Mouse (Mus musculus) forebrain, embryonic 16.5 days (tissue): Measurements from ENCODE around the gene Kiss1. TPM values are rescaled to one million over a fixed set of nuclear protein-coding genes. Genes with fewer than 3 reads are reported as not detected.
A peak's percentile ranks its signal among the peaks of the same experiment; 100 is the strongest.

ENCODE experiments used
- ATAC-seq: fragments of 200-750 bp; cut with Nextera tagmentation; 2 replicates; pipeline ENCODE4 v1.8.0; 2017; ENCODE audit warnings: mild to moderate bottlenecking, moderate library complexity
- H3K27ac ChIP-seq: fragments of 300-500 bp; sonication (generic); 2 replicates; pipeline ENCODE4 v1.5.1; 2014; ENCODE audit warnings: low read length, control low read depth
- H3K27me3 ChIP-seq: fragments of 300-500 bp; sonication (generic); replicated peaks from 2 replicates; pipeline ENCODE4 v1.6.1; 2014; ENCODE audit warnings: low read length; ENCODE audit not compliant: control insufficient read depth, insufficient read depth
- H3K36me3 ChIP-seq: fragments of 300-500 bp; sonication (generic); 2 replicates; pipeline ENCODE4 v1.6.1; 2014; ENCODE audit not compliant: control insufficient read depth, insufficient read depth
- H3K4me1 ChIP-seq: fragments of 300-500 bp; sonication (generic); replicated peaks from 2 replicates; pipeline ENCODE4 v1.6.1; 2014; ENCODE audit warnings: low read length; ENCODE audit not compliant: control insufficient read depth, insufficient read depth
- H3K4me2 ChIP-seq: fragments of 300-500 bp; sonication (generic); 2 replicates; pipeline ENCODE4 v1.6.1; 2014; ENCODE audit warnings: mild to moderate bottlenecking, low read length, control low read depth
- H3K4me3 ChIP-seq: fragments of 300-500 bp; sonication (generic); replicated peaks from 2 replicates; pipeline ENCODE4 v1.5.1; 2014; ENCODE audit warnings: mild to moderate bottlenecking, low read length, control low read depth
- H3K9ac ChIP-seq: fragments of 300-500 bp; sonication (generic); replicated peaks from 2 replicates; pipeline ENCODE4 v1.6.1; 2014; ENCODE audit warnings: low read depth, low read length, control low read depth
- H3K9me3 ChIP-seq: fragments of 300-500 bp; sonication (generic); 2 replicates; pipeline ENCODE4 v1.6.1; 2016; ENCODE audit warnings: low read length; ENCODE audit not compliant: control insufficient read depth
- WGBS: fragments of 180-500 bp; shearing (Covaris S2); extraction: QIAGEN DNeasy Blood & Tissue Kit; methylation state at CpG from one replicate; pipeline ENCODE4 v1.1.7; 2014; 5-methylcytosine and 5-hydroxymethylcytosine counted together
- polyA plus RNA-seq: library from polyadenylated mRNA; unstranded; fragments of >200 nt; fragmentation: Nextera tagmentation; extraction: Ambion mirVana; gene quantifications from 2 replicates; pipeline ENCODE4 v1.2.1, GENCODE M21; 2015

Gene Kiss1
- polyA plus RNA-seq, 1 experiment from 2014 or later, result 0.60 TPM

DNA sequence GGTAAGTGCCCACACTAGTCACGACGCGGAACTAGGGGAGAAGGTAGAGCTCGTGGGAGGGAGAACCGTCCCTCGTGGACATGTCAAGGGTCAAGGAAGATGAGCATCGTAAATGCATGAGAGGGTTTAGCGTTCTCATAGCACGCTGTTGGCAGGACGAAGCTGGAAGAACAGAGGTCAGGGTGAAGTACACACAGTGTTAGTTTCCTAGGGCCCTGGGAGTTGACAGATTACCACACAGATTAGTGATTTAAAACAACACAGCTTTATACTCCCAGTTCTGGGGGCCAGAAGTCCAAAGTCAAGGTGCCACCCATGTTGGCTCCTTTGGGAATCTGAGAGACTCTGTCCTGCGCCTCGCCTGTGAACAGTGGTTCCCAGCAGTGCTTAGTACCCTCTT lies 33.8 kb upstream of the Kiss1 start:
- Histone ChIP-seq H3K36me3 (peaks cover 4% of the 10 kb centered on the region; the same call in 1 of the 2 replicates), H3K27me3 (no peaks in the 10 kb centered on the region)
- 95% methylated on average over 12 of the region's 12 CpGs for WGBS

DNA sequence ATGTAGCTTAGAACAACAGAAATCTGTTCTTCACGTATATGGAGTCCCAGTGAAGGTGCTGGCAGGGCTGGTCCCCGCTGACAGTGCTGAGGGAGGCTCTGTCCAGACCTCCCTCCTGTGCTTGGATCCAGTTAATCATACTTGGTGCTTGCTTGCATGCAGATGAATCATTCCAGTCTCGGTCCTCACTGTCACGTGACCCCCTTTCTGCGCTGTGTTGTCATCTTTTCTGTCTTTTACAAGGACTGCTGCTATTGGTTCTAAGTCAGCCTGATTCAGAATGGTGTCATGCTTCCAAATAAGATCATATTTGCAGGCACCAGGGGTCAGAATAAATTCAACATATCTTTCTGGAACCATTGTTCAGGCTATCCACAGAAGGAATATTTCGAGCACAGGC lies 29.8 kb upstream of the Kiss1 start:
- ATAC-seq, result no peak
- H3K27me3 ChIP-seq, result no peaks in the 10 kb centered on the region
- H3K36me3 ChIP-seq, result peaks cover 6% of the 10 kb centered on the region; the same call in 1 of the 2 replicates
- 91% methylated on average over 6 of the region's 6 CpGs for WGBS
- no peak overlapping the region for H3K4me2 ChIP-seq
- H3K9me3 ChIP-seq, result no peaks in the 10 kb centered on the region
- H3K27ac ChIP-seq, result no peak overlapping the region
- no peak overlapping the region for H3K9ac ChIP-seq
- H3K4me1 ChIP-seq, result no peaks in the 10 kb centered on the region
- H3K4me3 ChIP-seq, result no peak overlapping the region

More for the DNA sequence above, 33.8 kb upstream of the Kiss1 start:
- Histone ChIP-seq H3K4me3 (no peak overlapping the region), H3K27ac (no peak overlapping the region), H3K4me2 (no peak overlapping the region), H3K4me1 (no peaks in the 10 kb centered on the region), H3K9me3 (no peaks in the 10 kb centered on the region), H3K9ac (no peak overlapping the region)
- no peak for ATAC-seq

- H3K4me2 ChIP-seq, result no peak overlapping the region
- H3K9ac ChIP-seq, result no peak overlapping the region
- H3K4me1 ChIP-seq, result no peaks in the 10 kb centered on the region
- H3K27ac ChIP-seq, result no peak overlapping the region
- H3K36me3 ChIP-seq, result 0 out of 2 replicates have a peak, but pooled peaks cover 2% of the 10 kb centered on the region
- H3K9me3 ChIP-seq, result no peaks in the 10 kb centered on the region
- ATAC-seq, result no peak
- H3K4me3 ChIP-seq, result no peak overlapping the region
- H3K27me3 ChIP-seq, result no peaks in the 10 kb centered on the region
Observed at GRCm38 (mm10) chr1:133292608-133293007, 29.1 kb upstream of the Kiss1 start.

DNA sequence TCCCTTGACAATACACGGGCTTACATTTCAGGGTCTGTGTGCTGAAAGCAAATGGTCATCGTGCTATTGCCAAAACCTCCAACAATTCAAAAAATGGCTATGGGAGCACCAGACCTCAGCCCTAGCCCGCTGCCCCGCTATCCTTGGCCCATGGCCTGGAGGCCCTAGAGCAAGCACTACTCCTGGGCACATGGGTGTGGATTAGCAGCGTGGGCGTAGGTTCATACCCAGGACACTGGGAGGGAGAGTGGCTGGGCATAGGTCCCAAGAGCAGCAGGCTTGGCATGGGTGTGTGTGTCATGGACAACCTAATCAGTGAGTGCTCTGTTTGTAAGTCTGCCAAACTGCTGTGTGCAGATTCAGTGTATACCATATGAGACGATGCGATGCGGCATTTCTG lies 25.3 kb upstream of the Kiss1 start:
- Histone ChIP-seq H3K4me1 (no peaks in the 10 kb centered on the region), H3K27me3 (no peaks in the 10 kb centered on the region), H3K4me2 (no peak overlapping the region), H3K36me3 (0 out of 2 replicates have a peak, but pooled peaks cover 2% of the 10 kb centered on the region), H3K27ac (no peak overlapping the region), H3K4me3 (no peak overlapping the region), H3K9me3 (no peaks in the 10 kb centered on the region), H3K9ac (no peak overlapping the region)
- no peak for ATAC-seq
- 78% methylated on average over 9 of the region's 9 CpGs for WGBS

DNA sequence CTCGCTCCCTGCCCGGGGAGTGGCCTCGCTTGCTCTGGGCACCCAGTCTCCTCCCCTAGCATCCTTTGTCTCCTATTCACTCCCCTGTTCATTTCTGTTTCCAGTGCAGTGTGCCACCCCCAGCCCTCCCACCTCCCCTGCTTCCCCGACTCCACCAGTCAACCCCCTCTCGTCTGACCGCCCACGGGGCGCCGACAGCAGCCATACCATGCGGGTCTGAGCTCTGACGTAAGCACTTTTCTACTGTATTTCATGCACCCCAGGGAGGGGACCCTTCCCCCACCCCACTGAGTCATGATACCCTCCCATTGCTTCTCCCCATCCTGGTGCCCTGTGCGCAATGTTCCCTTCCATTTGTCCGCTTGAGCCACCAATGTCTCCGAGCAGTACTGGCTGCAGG lies 22.9 kb upstream of the Kiss1 start:
- Histone ChIP-seq H3K4me3 (no peak overlapping the region), H3K9me3 (no peaks in the 10 kb centered on the region), H3K4me1 (peaks cover 4% of the 10 kb centered on the region), H3K36me3 (0 out of 2 replicates have a peak, but pooled peaks cover 2% of the 10 kb centered on the region), H3K4me2 (no peak overlapping the region), H3K9ac (no peak overlapping the region), H3K27ac (no peak overlapping the region), H3K27me3 (no peaks in the 10 kb centered on the region)
- no peak for ATAC-seq
- WGBS, result 40% methylated on average over 14 of the region's 14 CpGs

DNA sequence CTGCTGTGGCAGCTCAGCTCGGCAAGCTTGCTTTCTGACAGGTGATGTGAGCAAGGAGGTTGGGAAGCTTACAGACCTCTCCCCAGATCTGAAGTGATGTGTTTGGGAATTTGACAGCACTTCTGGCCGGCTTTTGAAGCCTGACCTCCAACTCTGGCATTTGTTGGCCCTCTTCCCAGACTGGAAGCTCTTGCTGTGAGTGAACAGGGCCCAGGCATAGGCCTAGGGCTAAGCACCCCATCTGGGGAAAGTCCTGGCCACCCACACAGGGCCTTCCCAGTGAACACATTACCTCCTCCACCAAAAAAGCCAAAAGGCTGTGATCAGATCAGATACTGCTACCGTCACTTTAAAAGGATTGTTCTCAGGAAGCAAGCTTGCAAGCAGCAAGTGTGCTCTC lies 19.1 kb upstream of the Kiss1 start:
- ATAC-seq, result 0 out of 2 replicates have a peak, but pooled peaks have one; percentile 39

DNA sequence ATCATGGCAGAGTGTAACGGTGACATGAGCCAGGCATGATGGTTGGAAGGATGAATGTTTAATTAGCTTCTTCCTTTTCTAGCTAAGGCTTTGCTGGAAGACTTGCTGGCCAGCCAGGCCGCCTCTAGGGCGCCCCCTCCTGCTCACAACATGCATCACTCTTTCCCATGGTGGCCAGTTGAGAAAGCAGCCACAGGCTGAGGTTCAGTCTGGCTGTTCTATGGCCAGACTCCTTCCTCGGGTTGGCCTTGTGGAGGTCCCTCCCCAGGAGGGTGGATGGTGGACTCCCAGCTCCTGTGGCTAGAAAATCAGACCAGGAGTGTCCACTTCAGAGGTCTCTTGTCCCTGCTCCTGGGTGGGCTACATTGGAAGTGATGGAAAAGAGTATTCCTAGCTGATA lies 14.8 kb upstream of the Kiss1 start:
- Histone ChIP-seq H3K4me2 (no peak overlapping the region), H3K4me3 (no peak overlapping the region), H3K36me3 (no peaks in the 10 kb centered on the region), H3K9ac (no peak overlapping the region), H3K27ac (no peak overlapping the region), H3K9me3 (no peaks in the 10 kb centered on the region), H3K27me3 (no peaks in the 10 kb centered on the region), H3K4me1 (peaks cover 7% of the 10 kb centered on the region)
- ATAC-seq, result 0 out of 2 replicates have a peak, but pooled peaks have one; percentile 21
- 4% methylated on average over 4 of the region's 4 CpGs for WGBS

More for the DNA sequence above, 19.1 kb upstream of the Kiss1 start:
- no peak overlapping the region for H3K4me2 ChIP-seq
- no peaks in the 10 kb centered on the region for H3K9me3 ChIP-seq
- H3K27ac ChIP-seq, result no peak overlapping the region
- 20% methylated on average over 3 of the region's 3 CpGs for WGBS
- no peak overlapping the region for H3K4me3 ChIP-seq
- no peaks in the 10 kb centered on the region for H3K27me3 ChIP-seq
- H3K9ac ChIP-seq, result no peak overlapping the region
- peaks cover 6% of the 10 kb centered on the region for H3K4me1 ChIP-seq
- H3K36me3 ChIP-seq, result no peaks in the 10 kb centered on the region

GRCm38 (mm10) chr1:133307318-133307717 lies 14.4 kb upstream of the Kiss1 start:
- no peak overlapping the region for H3K4me3 ChIP-seq
- peak; percentile 9; the same call in 1 of the 2 replicates for ATAC-seq
- no peaks in the 10 kb centered on the region for H3K27me3 ChIP-seq
- H3K27ac ChIP-seq, result no peak overlapping the region
- H3K9ac ChIP-seq, result no peak overlapping the region
- H3K4me1 ChIP-seq, result peaks cover 10% of the 10 kb centered on the region
- WGBS, result 14% methylated on average over 6 of the region's 6 CpGs
- H3K36me3 ChIP-seq, result no peaks in the 10 kb centered on the region
- no peak overlapping the region for H3K4me2 ChIP-seq
- H3K9me3 ChIP-seq, result no peaks in the 10 kb centered on the region

DNA sequence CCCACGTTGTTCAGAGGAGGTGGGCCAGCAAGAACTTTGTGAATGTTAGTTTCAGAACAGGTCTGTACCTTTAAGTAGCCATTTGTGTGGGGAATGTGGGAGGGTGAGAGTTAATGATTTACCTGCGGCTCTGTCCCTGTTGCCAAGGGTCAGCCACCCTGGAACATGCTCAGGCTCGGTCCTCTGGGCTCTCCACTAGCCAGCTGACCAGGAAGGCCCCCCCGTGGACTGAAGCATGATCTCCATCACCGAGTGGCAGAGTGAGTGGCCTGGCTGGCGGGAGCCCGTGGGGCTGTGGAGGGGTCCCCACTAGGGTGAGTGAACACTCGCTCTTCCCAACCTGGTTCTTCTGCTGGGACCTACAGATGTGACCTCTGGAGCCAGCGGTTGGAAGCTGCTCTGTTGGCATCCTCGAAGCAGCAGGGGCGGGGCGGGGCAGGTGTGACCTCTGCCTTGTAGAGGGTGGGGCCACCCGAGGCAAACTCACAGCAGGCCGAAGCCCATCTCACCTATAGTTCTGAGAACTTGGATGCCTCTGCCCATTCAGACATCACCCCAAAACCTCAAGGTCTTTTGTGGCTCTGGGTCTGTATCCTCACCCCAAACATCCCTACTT lies 11.9 kb upstream of the Kiss1 start, which contains the start of gene Golt1a:
Gene Golt1a (plus strand): TSS at position 149 of the 616 bp plus-strand sequence.
- no peaks in the 10 kb centered on the region for H3K27me3 ChIP-seq
- H3K9me3 ChIP-seq, result no peaks in the 10 kb centered on the region
- H3K27ac ChIP-seq, result no peak within 1 kb of the TSS
- WGBS, result 73% methylated on average over 14 of the region's 14 CpGs
- no peak for ATAC-seq
- H3K4me1 ChIP-seq, result peaks cover 11% of the 10 kb centered on the region
- H3K4me2 ChIP-seq, result no peak within 1 kb of the TSS
- no peak within 1 kb of the TSS for H3K9ac ChIP-seq
- H3K4me3 ChIP-seq, result no peak within 1 kb of the TSS
- no peaks in the 10 kb centered on the region for H3K36me3 ChIP-seq
